Mouse (Mus musculus): ENCODE measurements around the gene Nmrk1. TPM values are rescaled to one million over a fixed set of nuclear protein-coding genes. Genes with fewer than 3 reads are reported as not detected.

The Nmrk1 gene
- 7.7 TPM for polyA plus RNA-seq (2015; fragmentation: Illumina TruSeq; extraction: RNeasy Lipid Tissue Mini Kit (QIAGEN cat#74804); ENCODE audit: low read depth, low replicate concordance)

DNA sequence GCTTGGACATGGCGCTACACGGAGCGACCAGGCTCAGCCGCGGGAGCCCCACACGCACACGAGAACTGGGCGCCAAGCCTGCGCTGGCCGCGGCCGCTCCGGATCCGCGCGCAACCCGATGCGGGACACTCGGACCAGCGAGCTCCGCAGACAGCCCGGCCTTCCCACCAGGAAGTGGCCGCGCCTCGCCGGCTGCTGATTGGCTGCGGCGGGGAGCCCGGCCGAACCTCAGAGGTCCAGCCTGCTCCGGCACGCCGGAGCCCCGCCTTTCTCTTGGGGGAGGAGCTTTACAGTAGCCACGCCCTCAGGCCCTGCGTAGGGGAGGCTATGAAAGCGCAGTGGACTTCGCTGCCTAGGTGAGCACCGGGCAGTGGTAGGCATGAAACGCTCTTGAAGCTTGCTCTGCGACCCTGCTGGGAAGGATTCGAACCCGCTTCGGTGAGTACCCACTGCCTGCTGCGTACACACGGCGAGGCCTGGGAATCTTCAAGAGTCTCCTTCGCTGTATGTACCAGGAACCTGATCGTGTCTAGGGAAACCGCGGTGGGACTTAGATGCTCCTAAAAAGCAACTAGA, at the start of gene Nmrk1, which contains the start of gene Ostf1:
Gene Nmrk1 (plus strand): TSS at position 307 of the 576 bp plus-strand sequence.
Gene Ostf1 (minus strand): TSS at position 180 of the 576 bp plus-strand sequence.

GRCm38 (mm10) chr19:18670608-18671007, 38.9 kb downstream of the Nmrk1 start, which contains the start of gene Carnmt1:
Carnmt1 (plus strand) TSS chr19:18670764.

Other genes with a start within 250 kb of the Nmrk1 start
- 34.3 TPM for gene Ostf1, start 127 bp upstream of the Nmrk1 start, polyA plus RNA-seq (2015; fragmentation: Illumina TruSeq; extraction: RNeasy Lipid Tissue Mini Kit (QIAGEN cat#74804); ENCODE audit: low read depth, low replicate concordance)
- gene Carnmt1, start 38.8 kb downstream of the Nmrk1 start, polyA plus RNA-seq (2015; fragmentation: Illumina TruSeq; extraction: RNeasy Lipid Tissue Mini Kit (QIAGEN cat#74804); ENCODE audit: low read depth, low replicate concordance): 10.1 TPM
- 45.3 TPM for gene D030056L22Rik, start 81.2 kb downstream of the Nmrk1 start, polyA plus RNA-seq (2015; fragmentation: Illumina TruSeq; extraction: RNeasy Lipid Tissue Mini Kit (QIAGEN cat#74804); ENCODE audit: low read depth, low replicate concordance)
- gene Trpm6, start 118.0 kb downstream of the Nmrk1 start, polyA plus RNA-seq (2015; fragmentation: Illumina TruSeq; extraction: RNeasy Lipid Tissue Mini Kit (QIAGEN cat#74804); ENCODE audit: low read depth, low replicate concordance): 0.51 TPM